Mouse (Mus musculus): ENCODE results near the gene Abca14. TPM values are rescaled to one million over a fixed set of nuclear protein-coding genes. Genes with fewer than 3 reads are reported as not detected.

Gene Abca14
- not detected in 2 replicates for polyA plus RNA-seq (2014; fragmentation: Nextera tagmentation; extraction: Ambion mirVana)

GRCm38 (mm10) chr7:120203789-120204188 is at the start of gene Abca14:
Abca14 (plus strand) TSS chr7:120203961.
- 4% methylated on average over 26 of the region's 26 CpGs for WGBS

GRCm38 (mm10) chr7:120156841-120157409 is 46.8 kb upstream of the Abca14 start:
- H3K4me3 ChIP-seq (ENCODE audit: control insufficient read depth in 1 of 2, insufficient read depth in 1 of 2, low read depth in 1 of 2, low read length in 2 of 2): no peak overlapping the region
- H3K36me3 ChIP-seq (ENCODE audit: control insufficient read depth, insufficient read depth, low read length): no peaks in the 10 kb centered on the region
- H3K9ac ChIP-seq (ENCODE audit: low read length): no peak overlapping the region
- H3K4me2 ChIP-seq (ENCODE audit: low read length): no peak overlapping the region
- H3K27me3 ChIP-seq (ENCODE audit: control insufficient read depth, insufficient read depth, low read length): no peaks in the 10 kb centered on the region
- 36% methylated on average over 2 of the region's 2 CpGs for WGBS
- no peak for ATAC-seq (ENCODE audit: insufficient number of reproducible peaks, insufficient read depth, low FRiP score, low read depth)
- no peaks in the 10 kb centered on the region for H3K4me1 ChIP-seq (ENCODE audit: control insufficient read depth in 2 of 2, insufficient read depth in 2 of 2, low read length in 2 of 2)
- H3K27ac ChIP-seq (replicated peaks in 1 of 2; ENCODE audit: control insufficient read depth in 1 of 2, insufficient read depth in 1 of 2, low read depth in 2 of 2, low read length in 2 of 2): no peak overlapping the region
- no peaks in the 10 kb centered on the region for H3K9me3 ChIP-seq (ENCODE audit: control insufficient read depth, low read length)

More at GRCm38 (mm10) chr7:120203789-120204188, at the start of gene Abca14:
- Histone ChIP-seq H3K36me3 (ENCODE audit: control insufficient read depth, insufficient read depth, low read length) (no peaks in the 10 kb centered on the region), H3K27me3 (ENCODE audit: control insufficient read depth, insufficient read depth, low read length) (peaks cover 43% of the 10 kb centered on the region), H3K27ac (replicated peaks in 1 of 2; ENCODE audit: control insufficient read depth in 1 of 2, insufficient read depth in 1 of 2, low read depth in 2 of 2, low read length in 2 of 2) (no peak within 1 kb of the TSS), H3K4me2 (ENCODE audit: low read length) (no peak within 1 kb of the TSS), H3K9me3 (ENCODE audit: control insufficient read depth, low read length) (no peaks in the 10 kb centered on the region), H3K4me3 (ENCODE audit: control insufficient read depth in 1 of 2, insufficient read depth in 1 of 2, low read depth in 1 of 2, low read length in 2 of 2) (no peak within 1 kb of the TSS), H3K4me1 (ENCODE audit: control insufficient read depth in 2 of 2, insufficient read depth in 2 of 2, low read length in 2 of 2) (peaks cover 6 to 10% of the 10 kb centered on the region in 2 experiments; a peak in 1 of 4 replicates), H3K9ac (ENCODE audit: low read length) (no peak within 1 kb of the TSS)
- ATAC-seq (ENCODE audit: insufficient number of reproducible peaks, insufficient read depth, low FRiP score, low read depth): peak; percentile 63; the same call in 1 of the 2 replicates

- 54% methylated on average over 5 of the region's 5 CpGs for WGBS
- H3K4me2 ChIP-seq (ENCODE audit: low read length): no peak overlapping the region
- H3K4me3 ChIP-seq (ENCODE audit: control insufficient read depth in 1 of 2, insufficient read depth in 1 of 2, low read depth in 1 of 2, low read length in 2 of 2): no peak overlapping the region
- no peak for ATAC-seq (ENCODE audit: insufficient number of reproducible peaks, insufficient read depth, low FRiP score, low read depth)
- H3K27me3 ChIP-seq (ENCODE audit: control insufficient read depth, insufficient read depth, low read length): no peaks in the 10 kb centered on the region
- H3K4me1 ChIP-seq (ENCODE audit: control insufficient read depth in 2 of 2, insufficient read depth in 2 of 2, low read length in 2 of 2): no peaks in the 10 kb centered on the region
- H3K9ac ChIP-seq (ENCODE audit: low read length): no peak overlapping the region
- no peaks in the 10 kb centered on the region for H3K36me3 ChIP-seq (ENCODE audit: control insufficient read depth, insufficient read depth, low read length)
- H3K27ac ChIP-seq (replicated peaks in 1 of 2; ENCODE audit: control insufficient read depth in 1 of 2, insufficient read depth in 1 of 2, low read depth in 2 of 2, low read length in 2 of 2): no peak overlapping the region
- H3K9me3 ChIP-seq (ENCODE audit: control insufficient read depth, low read length): no peaks in the 10 kb centered on the region
Measured at GRCm38 (mm10) chr7:120157575-120158061, 46.1 kb upstream of the Abca14 start.

GRCm38 (mm10) chr7:120158121-120158613 is 45.6 kb upstream of the Abca14 start:
- Histone ChIP-seq H3K4me2 (ENCODE audit: low read length) (no peak overlapping the region), H3K27me3 (ENCODE audit: control insufficient read depth, insufficient read depth, low read length) (no peaks in the 10 kb centered on the region), H3K4me3 (ENCODE audit: control insufficient read depth in 1 of 2, insufficient read depth in 1 of 2, low read depth in 1 of 2, low read length in 2 of 2) (no peak overlapping the region), H3K9me3 (ENCODE audit: control insufficient read depth, low read length) (no peaks in the 10 kb centered on the region), H3K36me3 (ENCODE audit: control insufficient read depth, insufficient read depth, low read length) (no peaks in the 10 kb centered on the region), H3K4me1 (ENCODE audit: control insufficient read depth in 2 of 2, insufficient read depth in 2 of 2, low read length in 2 of 2) (no peaks in the 10 kb centered on the region), H3K9ac (ENCODE audit: low read length) (no peak overlapping the region), H3K27ac (replicated peaks in 1 of 2; ENCODE audit: control insufficient read depth in 1 of 2, insufficient read depth in 1 of 2, low read depth in 2 of 2, low read length in 2 of 2) (no peak overlapping the region)
- WGBS: 32% methylated on average over 4 of the region's 4 CpGs
- no peak for ATAC-seq (ENCODE audit: insufficient number of reproducible peaks, insufficient read depth, low FRiP score, low read depth)

DNA sequence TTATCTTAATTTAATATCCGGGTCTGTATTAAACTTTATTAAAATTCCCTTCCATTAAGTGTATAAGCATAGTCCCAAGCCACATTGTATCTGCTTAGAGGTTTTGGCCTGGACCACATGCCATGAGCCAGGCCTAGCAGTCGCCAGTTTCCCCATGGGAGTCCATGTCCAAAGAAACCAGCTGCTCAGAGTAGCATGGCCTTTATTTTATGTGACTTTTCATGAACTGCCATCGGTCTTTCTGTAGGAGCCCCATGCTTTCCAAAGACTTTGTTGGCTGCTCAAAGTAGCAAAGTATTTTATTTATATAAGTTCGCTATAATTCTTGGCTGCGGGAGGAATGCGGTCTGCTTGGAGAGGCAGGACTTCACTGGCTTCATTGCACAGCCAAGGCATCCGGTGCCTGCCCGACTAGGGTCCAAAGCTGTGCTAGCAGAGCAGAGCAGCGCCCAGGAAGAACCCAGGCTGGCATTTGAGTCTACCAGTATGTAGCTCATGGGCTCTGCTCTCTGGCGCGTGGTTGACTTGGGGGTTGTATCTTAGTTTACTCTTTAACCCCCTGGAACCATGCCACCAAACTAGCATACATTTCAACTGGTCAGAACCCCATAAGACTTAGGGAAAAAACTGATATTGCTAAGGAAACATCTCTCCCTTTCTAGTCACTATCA is 40.0 kb upstream of the Abca14 start:
- WGBS: 84% methylated on average over 11 of the region's 11 CpGs

DNA sequence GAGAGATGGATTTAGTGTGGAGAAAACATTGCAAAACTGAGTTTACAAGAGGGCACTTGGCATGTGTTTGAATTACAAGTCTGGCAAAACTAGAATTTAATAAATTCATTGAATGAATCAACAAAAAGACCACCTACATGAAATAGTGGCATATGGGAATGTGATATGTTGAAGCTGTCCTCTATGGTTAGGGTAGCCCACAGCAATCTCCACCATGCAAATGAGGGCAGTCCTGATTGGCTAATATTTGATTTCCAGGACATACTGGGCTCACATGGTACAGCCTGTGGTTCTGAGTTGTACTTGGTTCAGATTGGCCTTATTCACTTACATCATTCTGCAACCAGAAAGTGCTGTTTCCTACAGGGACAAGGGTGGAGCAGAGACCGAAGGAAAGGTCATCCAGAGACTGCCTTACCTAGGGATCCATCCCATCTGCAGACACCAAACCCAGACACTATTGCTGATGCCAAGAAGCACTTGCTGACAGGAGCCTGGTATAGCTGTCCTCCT is 31.5 kb upstream of the Abca14 start:
- Histone ChIP-seq H3K9me3 (ENCODE audit: control insufficient read depth, low read length) (no peaks in the 10 kb centered on the region), H3K36me3 (ENCODE audit: control insufficient read depth, insufficient read depth, low read length) (no peaks in the 10 kb centered on the region), H3K4me2 (ENCODE audit: low read length) (no peak overlapping the region), H3K4me1 (ENCODE audit: control insufficient read depth in 2 of 2, insufficient read depth in 2 of 2, low read length in 2 of 2) (no peaks in the 10 kb centered on the region), H3K27ac (replicated peaks in 1 of 2; ENCODE audit: control insufficient read depth in 1 of 2, insufficient read depth in 1 of 2, low read depth in 2 of 2, low read length in 2 of 2) (no peak overlapping the region), H3K4me3 (ENCODE audit: control insufficient read depth in 1 of 2, insufficient read depth in 1 of 2, low read depth in 1 of 2, low read length in 2 of 2) (no peak overlapping the region), H3K27me3 (ENCODE audit: control insufficient read depth, insufficient read depth, low read length) (no peaks in the 10 kb centered on the region), H3K9ac (ENCODE audit: low read length) (no peak overlapping the region)
- WGBS: 88% methylated on average over 1 of the region's 1 CpGs
- ATAC-seq (ENCODE audit: insufficient number of reproducible peaks, insufficient read depth, low FRiP score, low read depth): no peak

More for the DNA sequence above, 40.0 kb upstream of the Abca14 start:
- H3K9me3 ChIP-seq (ENCODE audit: control insufficient read depth, low read length): no peaks in the 10 kb centered on the region
- H3K27ac ChIP-seq (replicated peaks in 1 of 2; ENCODE audit: control insufficient read depth in 1 of 2, insufficient read depth in 1 of 2, low read depth in 2 of 2, low read length in 2 of 2): no peak overlapping the region
- no peaks in the 10 kb centered on the region for H3K27me3 ChIP-seq (ENCODE audit: control insufficient read depth, insufficient read depth, low read length)
- H3K36me3 ChIP-seq (ENCODE audit: control insufficient read depth, insufficient read depth, low read length): no peaks in the 10 kb centered on the region
- no peak overlapping the region for H3K4me2 ChIP-seq (ENCODE audit: low read length)
- no peak overlapping the region for H3K4me3 ChIP-seq (ENCODE audit: control insufficient read depth in 1 of 2, insufficient read depth in 1 of 2, low read depth in 1 of 2, low read length in 2 of 2)
- H3K9ac ChIP-seq (ENCODE audit: low read length): no peak overlapping the region
- no peaks in the 10 kb centered on the region for H3K4me1 ChIP-seq (ENCODE audit: control insufficient read depth in 2 of 2, insufficient read depth in 2 of 2, low read length in 2 of 2)
- no peak for ATAC-seq (ENCODE audit: insufficient number of reproducible peaks, insufficient read depth, low FRiP score, low read depth)

DNA sequence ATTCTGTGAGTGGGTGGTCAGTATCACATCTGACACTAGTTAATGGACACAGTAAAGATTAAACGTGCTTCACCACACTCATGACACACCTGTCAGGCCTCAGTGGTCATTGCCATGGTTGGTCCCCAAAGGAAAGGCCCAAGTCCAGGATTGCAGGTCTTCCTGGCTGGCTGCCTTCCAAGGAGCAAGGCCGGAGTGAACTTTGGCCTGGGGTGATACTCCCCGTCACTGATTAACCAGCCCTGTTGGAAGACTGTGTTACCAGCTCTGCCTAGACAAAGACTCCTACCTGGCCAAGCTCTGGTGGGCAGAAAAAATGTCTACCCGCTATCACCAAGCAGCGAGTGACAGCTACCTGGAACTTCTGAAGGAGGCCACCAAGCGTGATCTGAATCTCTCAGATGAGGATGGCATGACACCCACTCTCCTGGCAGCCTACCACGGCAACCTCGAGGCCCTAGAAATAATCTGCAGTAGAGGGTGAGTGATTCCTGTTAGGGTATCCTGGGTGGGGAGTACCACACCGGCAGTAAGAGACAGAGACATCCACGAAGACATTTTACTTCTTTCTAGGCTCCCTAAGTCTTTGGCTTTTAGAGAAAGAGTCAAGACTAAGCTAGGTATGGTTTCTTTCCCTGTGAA is 30.0 kb upstream of the Abca14 start, which contains the start of gene Anks4b:
Gene Anks4b, plus strand, starts transcription at position 256 of the 642 bp plus-strand sequence.
- no peak for ATAC-seq (ENCODE audit: insufficient number of reproducible peaks, insufficient read depth, low FRiP score, low read depth)
- WGBS: 75% methylated on average over 10 of the region's 10 CpGs
- no peak within 1 kb of the TSS for H3K9ac ChIP-seq (ENCODE audit: low read length)

More for the DNA sequence above, 30.0 kb upstream of the Abca14 start, which contains the start of gene Anks4b:
- H3K27ac ChIP-seq (replicated peaks in 1 of 2; ENCODE audit: control insufficient read depth in 1 of 2, insufficient read depth in 1 of 2, low read depth in 2 of 2, low read length in 2 of 2): no peak within 1 kb of the TSS
- no peaks in the 10 kb centered on the region for H3K27me3 ChIP-seq (ENCODE audit: control insufficient read depth, insufficient read depth, low read length)
- no peak within 1 kb of the TSS for H3K4me2 ChIP-seq (ENCODE audit: low read length)
- H3K4me3 ChIP-seq (ENCODE audit: control insufficient read depth in 1 of 2, insufficient read depth in 1 of 2, low read depth in 1 of 2, low read length in 2 of 2): no peak within 1 kb of the TSS
- no peaks in the 10 kb centered on the region for H3K4me1 ChIP-seq (ENCODE audit: control insufficient read depth in 2 of 2, insufficient read depth in 2 of 2, low read length in 2 of 2)
- H3K36me3 ChIP-seq (ENCODE audit: control insufficient read depth, insufficient read depth, low read length): no peaks in the 10 kb centered on the region
- H3K9me3 ChIP-seq (ENCODE audit: control insufficient read depth, low read length): no peaks in the 10 kb centered on the region
